Mouse (Mus musculus) heart, adult 2 months (tissue): ENCODE data around the gene Atp23. TPM values are rescaled to one million over a fixed set of nuclear protein-coding genes. Genes with fewer than 3 reads are reported as not detected.

Experiments used
- DNase-seq, 2 experiments: peaks; one replicate each; pipeline ENCODE4 v3.0.0; 2021
- H3K27ac ChIP-seq: fragments of 200-600 bp; 2 replicates; pipeline ENCODE4 v1.8.1; 2022
- H3K27me3 ChIP-seq: fragments of 200-500 bp; 2 replicates; pipeline ENCODE4 v1.6.1; 2012; ENCODE audit warnings: mild to moderate bottlenecking, low read length, inconsistent platforms, mixed read lengths; ENCODE audit not compliant: control insufficient read depth, insufficient read depth
- H3K36me3 ChIP-seq: fragments of 200-500 bp; 2 replicates; pipeline ENCODE4 v1.6.1; 2012; ENCODE audit warnings: low read length, inconsistent platforms; ENCODE audit not compliant: control insufficient read depth, insufficient read depth
- H3K4me1 ChIP-seq: fragments of 200-500 bp; 2 replicates; pipeline ENCODE4 v1.6.1; 2011; ENCODE audit warnings: low read length; ENCODE audit not compliant: control insufficient read depth, insufficient read depth
- H3K4me3 ChIP-seq: fragments of 200-600 bp; 2 replicates; pipeline ENCODE4 v1.8.1; 2022
- H3K79me2 ChIP-seq: fragments of 200-500 bp; replicated peaks from 2 replicates; pipeline ENCODE4 v1.6.1; 2012; ENCODE audit warnings: mild to moderate bottlenecking, inconsistent platforms, low read length, moderate library complexity, mixed read lengths; ENCODE audit not compliant: control insufficient read depth, insufficient read depth
- H3K9ac ChIP-seq: fragments of 200-500 bp; 2 replicates; pipeline ENCODE4 v1.6.1; 2012; ENCODE audit warnings: low read depth, mild to moderate bottlenecking, control low read depth, inconsistent platforms, low read length, mixed read lengths
- CTCF ChIP-seq: fragments of 200-600 bp; IDR thresholded peaks from 2 replicates; pipeline ENCODE4 v1.8.1; 2022; ENCODE audit warnings: antibody characterized with exemption, mild to moderate bottlenecking, moderate library complexity
- EP300 ChIP-seq: fragments of 200-500 bp; IDR thresholded peaks from 2 replicates; pipeline ENCODE4 v1.6.1; 2011; ENCODE audit warnings: low read depth, low read length, control low read depth; ENCODE audit not compliant: insufficient read depth
- POLR2A ChIP-seq: fragments of 200-500 bp; IDR thresholded peaks from 2 replicates; pipeline ENCODE4 v1.6.1; 2011; ENCODE audit warnings: mild to moderate bottlenecking, low read depth, low read length, control low read depth; ENCODE audit not compliant: insufficient read depth
- WGBS: fragments of 180-500 bp; shearing (Covaris S2); methylation state at CpG from one replicate; pipeline ENCODE4 v1.1.7; 2018; 5-methylcytosine and 5-hydroxymethylcytosine counted together
- intact Hi-C: fragments of 180-260 bp; cut with DNase I; formaldehyde crosslinking; loops from one replicate; pipeline ENCODE4 v1.15.1; 2025
- polyA plus RNA-seq: library from polyadenylated mRNA; depleted of rRNA; stranded (reverse); fragments of >200 nt; gene quantifications from 2 replicates; pipeline ENCODE4 v1.2.3, GENCODE M21; 2012
- total RNA-seq, 2 experiments: library from RNA; stranded (reverse); gene quantifications; 2 replicates each; pipeline ENCODE4 v1.2.3; 2021

Gene Atp23
- total and polyA plus RNA-seq, 3 experiments: 4.9 to 5.5 (median 5.3) TPM

DNA sequence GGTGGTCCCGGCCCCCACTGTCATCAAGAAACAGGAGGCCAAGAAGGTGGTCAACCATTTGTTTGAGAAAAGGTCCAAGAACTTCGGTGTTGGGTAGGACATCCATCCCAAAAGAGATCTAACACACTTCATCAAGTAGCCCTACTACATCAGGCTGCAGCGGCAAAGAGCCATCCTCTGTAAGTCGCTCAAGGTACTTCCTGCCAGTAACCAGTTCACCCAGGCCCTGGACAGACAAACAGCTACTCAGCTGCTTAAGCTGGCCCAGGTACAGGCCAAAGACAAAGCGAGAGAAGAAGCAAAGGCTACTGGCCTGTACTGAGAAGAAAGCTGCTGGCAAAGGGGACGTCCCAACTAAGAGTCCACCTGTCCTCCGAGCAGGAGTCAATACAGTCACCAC is 8.0 kb downstream of the Atp23 start:
- no peak overlapping the region for H3K4me3 ChIP-seq
- no peaks in the 10 kb centered on the region for H3K27me3 ChIP-seq
- 98% methylated on average over 7 of the region's 7 CpGs for WGBS
- TF ChIP-seq EP300: no peak
- H3K27ac ChIP-seq: no peak overlapping the region
- H3K4me1 ChIP-seq: no peaks in the 10 kb centered on the region
- intact Hi-C loops: no loop called here
- no peak overlapping the region for H3K9ac ChIP-seq
- no peak for DNase-seq
- H3K36me3 ChIP-seq: no peaks in the 10 kb centered on the region
- H3K79me2 ChIP-seq: no peaks in the 10 kb centered on the region

DNA sequence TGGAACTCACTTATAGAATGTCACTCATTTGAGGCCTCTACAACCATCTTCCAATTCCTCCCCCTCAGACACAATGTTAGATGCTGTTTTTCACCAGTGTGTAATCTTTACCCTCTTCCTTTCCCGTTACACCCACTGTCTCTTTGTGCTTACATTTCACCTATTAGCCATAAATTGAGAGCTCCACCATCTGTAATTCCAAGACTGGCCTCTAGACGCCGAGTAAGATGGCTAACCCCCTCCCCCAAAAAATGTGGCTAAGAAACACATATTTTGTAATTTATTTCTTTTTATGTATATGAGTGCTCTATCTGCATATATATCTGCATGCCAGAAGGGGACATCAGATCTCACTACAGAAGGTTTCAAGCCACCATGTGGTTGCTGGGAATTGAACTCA is 27.4 kb downstream of the Atp23 start:
- Histone ChIP-seq H3K4me1 (no peaks in the 10 kb centered on the region), H3K36me3 (no peaks in the 10 kb centered on the region), H3K4me3 (no peak overlapping the region), H3K79me2 (no peaks in the 10 kb centered on the region), H3K9ac (no peak overlapping the region), H3K27me3 (no peaks in the 10 kb centered on the region), H3K27ac (no peak overlapping the region)
- TF ChIP-seq CTCF (no peak), POLR2A (no peak), EP300 (no peak)
- intact Hi-C loops: no loop called here
- WGBS: 84% methylated on average over 3 of the region's 3 CpGs
- no peak for DNase-seq

DNA sequence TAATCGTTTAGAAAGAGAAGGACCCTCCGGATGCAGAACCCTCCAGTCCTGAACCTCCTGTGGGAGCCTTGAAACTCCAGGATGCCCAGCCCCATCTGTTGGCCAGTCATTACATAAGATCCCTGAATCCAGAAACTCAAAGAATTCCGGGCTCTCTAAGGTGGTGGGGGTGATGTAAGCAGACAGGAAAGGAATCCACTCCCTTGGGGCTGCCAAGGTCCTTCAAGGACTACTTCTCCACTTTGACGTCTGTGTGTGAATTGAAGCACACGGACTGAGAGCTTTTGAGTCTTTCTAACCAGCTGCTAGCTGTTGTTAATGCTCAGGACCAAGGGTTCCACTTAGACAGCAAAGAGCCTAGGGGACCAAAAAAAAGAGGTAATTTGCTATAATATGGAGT is 28.9 kb downstream of the Atp23 start:
- TF ChIP-seq EP300: no peak
- TF ChIP-seq CTCF: no peak
- no peak for TF ChIP-seq POLR2A
- Histone ChIP-seq H3K27ac (no peak overlapping the region), H3K36me3 (no peaks in the 10 kb centered on the region), H3K9ac (no peak overlapping the region), H3K79me2 (no peaks in the 10 kb centered on the region), H3K4me1 (no peaks in the 10 kb centered on the region), H3K4me3 (no peak overlapping the region), H3K27me3 (no peaks in the 10 kb centered on the region)
- WGBS: 48% methylated on average over 5 of the region's 5 CpGs
- DNase-seq: no peak
- intact Hi-C loops: no loop called here

DNA sequence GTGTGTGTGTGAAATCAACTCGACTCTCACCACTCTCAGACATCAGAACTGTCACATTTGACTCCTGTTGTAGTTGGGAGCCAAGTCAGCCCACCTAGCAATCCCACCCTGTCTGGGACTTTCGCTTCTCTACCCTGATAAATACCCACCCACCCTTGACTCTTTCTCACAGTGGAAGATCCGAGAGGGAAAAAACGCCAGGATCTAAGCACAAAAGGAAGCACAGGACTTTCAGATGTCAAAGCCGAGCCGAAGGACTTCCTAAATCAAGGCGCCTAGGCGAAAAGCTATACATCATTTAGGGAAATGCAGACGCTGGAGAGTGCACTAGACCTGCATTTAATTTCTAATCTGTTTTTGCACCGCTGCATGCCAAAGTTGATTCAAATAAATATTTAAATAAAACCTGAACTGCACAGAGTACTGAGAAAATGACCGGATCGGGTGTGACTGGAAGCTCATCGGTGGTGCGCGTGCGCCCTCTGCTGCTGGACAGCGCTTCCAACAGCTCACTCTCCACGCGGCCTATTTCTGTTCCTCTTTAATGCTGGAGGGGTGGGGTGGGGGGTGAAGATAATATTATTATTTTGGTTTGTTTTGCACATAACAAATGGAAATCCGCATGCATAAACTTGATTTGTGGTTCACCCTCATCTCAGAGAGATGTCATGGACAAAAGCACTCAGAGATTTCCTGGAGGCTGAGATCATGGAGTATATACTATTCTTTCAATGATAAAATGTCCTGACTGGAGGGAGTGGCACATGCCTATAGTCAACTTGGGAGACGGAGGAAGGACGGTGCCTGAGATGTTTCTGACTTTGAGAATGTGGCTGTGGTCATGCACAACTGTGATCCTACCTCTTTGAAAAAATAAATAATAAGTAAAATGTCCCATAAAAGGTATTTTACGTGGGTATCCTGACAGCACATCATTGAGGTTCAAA is 31.5 kb downstream of the Atp23 start:
- H3K27ac ChIP-seq: no peak overlapping the region
- DNase-seq: peak; percentile 60 to 78
- intact Hi-C loops: loop anchor here (2.0 kb wide), 1 partner anchor 37 kb away; no protein-coding TSS in a partner anchor
- 17% methylated on average over 23 of the region's 23 CpGs for WGBS
- H3K4me3 ChIP-seq: peak overlapping the region; percentile 24; the same call in 1 of the 2 replicates
- no peaks in the 10 kb centered on the region for H3K27me3 ChIP-seq
- no peaks in the 10 kb centered on the region for H3K36me3 ChIP-seq
- TF ChIP-seq CTCF (peak; percentile 83), EP300 (0 out of 2 replicates have a peak, but pooled peaks have one; percentile 59), POLR2A (no peak)
- no peaks in the 10 kb centered on the region for H3K4me1 ChIP-seq
- H3K9ac ChIP-seq: no peak overlapping the region
- no peaks in the 10 kb centered on the region for H3K79me2 ChIP-seq

DNA sequence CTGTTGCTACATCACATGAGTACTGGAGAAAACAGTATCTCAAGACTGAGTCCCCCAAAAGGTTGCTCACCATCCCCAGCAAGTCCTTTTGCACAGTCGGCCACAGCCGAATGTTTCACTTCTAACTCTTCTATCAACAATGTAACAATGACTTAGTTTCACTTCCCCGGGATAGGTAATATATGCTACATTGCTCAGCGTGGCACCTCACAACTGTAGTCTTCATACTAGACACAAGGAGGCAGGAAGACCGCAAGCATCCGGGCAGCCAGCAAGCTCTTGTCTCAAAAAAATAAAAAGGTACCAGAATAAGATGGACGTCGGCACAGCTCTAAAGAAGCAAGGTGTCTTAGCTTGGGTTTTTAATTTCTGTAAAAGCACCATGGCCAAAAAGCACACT is 35.9 kb downstream of the Atp23 start:
- 92% methylated on average over 8 of the region's 8 CpGs for WGBS
- TF ChIP-seq CTCF (no peak), POLR2A (no peak)

DNA sequence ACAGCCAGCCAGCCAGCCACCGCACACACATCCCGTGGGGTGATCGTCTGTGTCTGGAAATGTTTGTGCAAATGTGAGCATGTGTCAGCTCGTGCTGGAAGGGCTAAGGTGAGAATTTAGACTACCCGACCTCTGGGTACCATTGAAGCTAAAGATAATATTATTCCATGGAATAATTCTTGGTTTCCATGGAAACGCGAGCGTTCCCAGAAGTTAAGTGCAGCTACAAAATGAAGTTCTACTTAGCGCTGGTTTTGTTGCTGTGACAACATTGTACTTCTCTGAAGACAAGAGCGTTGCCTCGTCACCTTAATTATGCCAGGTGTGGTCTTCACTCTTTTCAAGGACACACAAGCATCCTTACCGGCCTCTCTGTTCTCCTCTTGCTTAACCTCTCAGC is 39.0 kb downstream of the Atp23 start:
- no peak for TF ChIP-seq EP300
- no peak for TF ChIP-seq CTCF
- TF ChIP-seq POLR2A: no peak
- 81% methylated on average over 12 of the region's 12 CpGs for WGBS
- Histone ChIP-seq H3K27me3 (no peaks in the 10 kb centered on the region), H3K4me3 (no peak overlapping the region), H3K4me1 (no peaks in the 10 kb centered on the region), H3K9ac (no peak overlapping the region), H3K27ac (no peak overlapping the region), H3K79me2 (no peaks in the 10 kb centered on the region), H3K36me3 (no peaks in the 10 kb centered on the region)
- no peak for DNase-seq
- intact Hi-C loops: no loop called here

More for the DNA sequence above, 35.9 kb downstream of the Atp23 start:
- Histone ChIP-seq H3K27me3 (no peaks in the 10 kb centered on the region), H3K36me3 (no peaks in the 10 kb centered on the region), H3K4me3 (no peak overlapping the region), H3K27ac (no peak overlapping the region), H3K4me1 (no peaks in the 10 kb centered on the region), H3K9ac (no peak overlapping the region), H3K79me2 (no peaks in the 10 kb centered on the region)
- intact Hi-C loops: no loop called here
- no peak for DNase-seq
